Mouse (Mus musculus): Measurements from ENCODE around the gene Gpr62.

Gene Gpr62

GRCm38 (mm10) chr9:106417841-106418625 lies 47.7 kb downstream of the Gpr62 start:
- DNase-seq, result peak; percentile 72

- no peak for DNase-seq
Observed at GRCm38 (mm10) chr9:106416826-106417225, 48.9 kb downstream of the Gpr62 start.

All from cerebellum, adult 8-10 months (tissue).